Mouse (Mus musculus) frontal cortex, postnatal 14 days (tissue): ENCODE results near the gene Cdc73.
"Not testable (repeated sequence)": the region's sequence is repeated elsewhere in the genome, so short reads cannot be mapped to it uniquely, and the experiment has no call there.

ENCODE experiments used
- DNase-seq, 2 experiments: peaks; one replicate each; pipeline ENCODE4 v3.0.0; 2022; ENCODE audit warnings: low spot score in 2 of 2

Cdc73 gene

GRCm38 (mm10) chr1:143702741-143703262 is at the start of gene Cdc73:
Gene Cdc73, minus strand, starts transcription at chr1:143702893.
- DNase-seq: peak; percentile 74 to 86

GRCm38 (mm10) chr1:143745871-143746270 is 43.2 kb upstream of the Cdc73 start:
- no peak for DNase-seq

GRCm38 (mm10) chr1:143742186-143742585 is 39.5 kb upstream of the Cdc73 start:
- DNase-seq: no peak

GRCm38 (mm10) chr1:143741331-143741730 is 38.6 kb upstream of the Cdc73 start:
- no peak for DNase-seq

GRCm38 (mm10) chr1:143740581-143740980 is 37.9 kb upstream of the Cdc73 start:
- no peak for DNase-seq

- peak; percentile 76 to 80 for DNase-seq
Observed at GRCm38 (mm10) chr1:143739361-143740350, 37.0 kb upstream of the Cdc73 start.

- no peak for DNase-seq
Observed at GRCm38 (mm10) chr1:143738811-143739210, 36.1 kb upstream of the Cdc73 start.

- no peak for DNase-seq
Observed at GRCm38 (mm10) chr1:143733914-143734410, 31.3 kb upstream of the Cdc73 start.

- DNase-seq: no peak
Observed at GRCm38 (mm10) chr1:143731691-143732090, 29.0 kb upstream of the Cdc73 start.

GRCm38 (mm10) chr1:143730899-143731298 is 28.2 kb upstream of the Cdc73 start:
- DNase-seq: no peak

- DNase-seq: no peak
Observed at GRCm38 (mm10) chr1:143727701-143728445, 25.2 kb upstream of the Cdc73 start.

- DNase-seq: no peak
Observed at GRCm38 (mm10) chr1:143724456-143725064, 21.9 kb upstream of the Cdc73 start.

GRCm38 (mm10) chr1:143716038-143716437 is 13.3 kb upstream of the Cdc73 start, which contains the start of gene Glrx2:
Gene Glrx2, plus strand, starts transcription at chr1:143716338.
- DNase-seq: not testable (repeated sequence)

GRCm38 (mm10) chr1:143710627-143710976 is 7.9 kb upstream of the Cdc73 start:
- no peak for DNase-seq

GRCm38 (mm10) chr1:143709966-143710626 is 7.4 kb upstream of the Cdc73 start:
- no peak for DNase-seq

GRCm38 (mm10) chr1:143708361-143708760 is 5.7 kb upstream of the Cdc73 start:
- no peak for DNase-seq

- no peak for DNase-seq
Observed at GRCm38 (mm10) chr1:143707006-143707405, 4.3 kb upstream of the Cdc73 start.

- no peak for DNase-seq
Observed at GRCm38 (mm10) chr1:143702141-143702740, 452 bp downstream of the Cdc73 start.

- no peak for DNase-seq
Observed at GRCm38 (mm10) chr1:143701736-143702135, 957 bp downstream of the Cdc73 start.

GRCm38 (mm10) chr1:143684849-143685248 is 17.8 kb downstream of the Cdc73 start:
- no peak for DNase-seq

GRCm38 (mm10) chr1:143681108-143681507 is 21.6 kb downstream of the Cdc73 start:
- no peak for DNase-seq
